Mouse (Mus musculus): ENCODE data around the gene Pbx3. TPM values are rescaled to one million over a fixed set of nuclear protein-coding genes. Genes with fewer than 3 reads are reported as not detected.

The Pbx3 gene
- polyA plus RNA-seq, 1 experiment from 2014 or later: 92.9 TPM

GRCm38 (mm10) chr2:34153336-34153735, 219.6 kb downstream of the Pbx3 start:
- Histone ChIP-seq H3K27me3 (replicated peaks) (no peaks in the 10 kb centered on the region), H3K4me2 (replicated peaks) (no peak overlapping the region), H3K9me3 (no peaks in the 10 kb centered on the region), H3K4me1 (peaks cover 10% of the 10 kb centered on the region; the same call in 1 of the 2 replicates), H3K36me3 (no peaks in the 10 kb centered on the region), H3K27ac (no peak overlapping the region), H3K4me3 (no peak overlapping the region), H3K9ac (no peak overlapping the region)
- no peak for ATAC-seq (ENCODE audit: low FRiP score, low read depth)
- WGBS: 68% methylated on average over 6 of the region's 6 CpGs

- H3K36me3 ChIP-seq: no peaks in the 10 kb centered on the region
- ATAC-seq (ENCODE audit: low FRiP score, low read depth): no peak
- H3K9me3 ChIP-seq: no peaks in the 10 kb centered on the region
- 89% methylated on average over 4 of the region's 4 CpGs for WGBS
- 0 out of 2 replicates have a peak, but pooled peaks cover 4% of the 10 kb centered on the region for H3K4me1 ChIP-seq
- no peak overlapping the region for H3K4me2 ChIP-seq (replicated peaks)
- no peak overlapping the region for H3K4me3 ChIP-seq
- no peak overlapping the region for H3K27ac ChIP-seq
- H3K27me3 ChIP-seq (replicated peaks): no peaks in the 10 kb centered on the region
- H3K9ac ChIP-seq: no peak overlapping the region
Measured at GRCm38 (mm10) chr2:34150560-34150959, 222.4 kb downstream of the Pbx3 start.

GRCm38 (mm10) chr2:34148214-34148613, 224.7 kb downstream of the Pbx3 start:
- Histone ChIP-seq H3K4me3 (no peak overlapping the region), H3K36me3 (no peaks in the 10 kb centered on the region), H3K9ac (no peak overlapping the region), H3K4me1 (no peaks in the 10 kb centered on the region), H3K9me3 (no peaks in the 10 kb centered on the region), H3K27me3 (replicated peaks) (no peaks in the 10 kb centered on the region), H3K27ac (no peak overlapping the region), H3K4me2 (replicated peaks) (no peak overlapping the region)
- ATAC-seq (ENCODE audit: low FRiP score, low read depth): no peak
- WGBS: 86% methylated on average over 7 of the region's 7 CpGs

- Histone ChIP-seq H3K9me3 (no peaks in the 10 kb centered on the region), H3K27ac (no peak overlapping the region), H3K9ac (no peak overlapping the region), H3K4me3 (no peak overlapping the region), H3K4me1 (no peaks in the 10 kb centered on the region), H3K4me2 (replicated peaks) (no peak overlapping the region), H3K27me3 (replicated peaks) (no peaks in the 10 kb centered on the region), H3K36me3 (no peaks in the 10 kb centered on the region)
- ATAC-seq (ENCODE audit: low FRiP score, low read depth): no peak
- WGBS: 71% methylated on average over 14 of the region's 14 CpGs
Measured at GRCm38 (mm10) chr2:34147476-34147875, 225.5 kb downstream of the Pbx3 start.

GRCm38 (mm10) chr2:34147036-34147435, 225.9 kb downstream of the Pbx3 start:
- Histone ChIP-seq H3K4me1 (no peaks in the 10 kb centered on the region), H3K27me3 (replicated peaks) (no peaks in the 10 kb centered on the region), H3K4me2 (replicated peaks) (no peak overlapping the region), H3K4me3 (no peak overlapping the region), H3K9me3 (no peaks in the 10 kb centered on the region), H3K27ac (no peak overlapping the region), H3K36me3 (no peaks in the 10 kb centered on the region), H3K9ac (no peak overlapping the region)
- WGBS: 35% methylated on average over 4 of the region's 4 CpGs
- no peak for ATAC-seq (ENCODE audit: low FRiP score, low read depth)

- Histone ChIP-seq H3K9ac (no peak overlapping the region), H3K9me3 (no peaks in the 10 kb centered on the region), H3K27ac (no peak overlapping the region), H3K36me3 (no peaks in the 10 kb centered on the region), H3K27me3 (replicated peaks) (no peaks in the 10 kb centered on the region), H3K4me2 (replicated peaks) (no peak overlapping the region), H3K4me1 (no peaks in the 10 kb centered on the region), H3K4me3 (no peak overlapping the region)
- WGBS: 85% methylated on average over 1 of the region's 1 CpGs
- ATAC-seq (ENCODE audit: low FRiP score, low read depth): no peak
Measured at GRCm38 (mm10) chr2:34146431-34146830, 226.5 kb downstream of the Pbx3 start.

- Histone ChIP-seq H3K4me3 (no peak overlapping the region), H3K27ac (no peak overlapping the region), H3K9ac (no peak overlapping the region), H3K4me1 (no peaks in the 10 kb centered on the region; the same call in 1 of the 2 replicates), H3K27me3 (replicated peaks) (no peaks in the 10 kb centered on the region), H3K36me3 (no peaks in the 10 kb centered on the region), H3K4me2 (replicated peaks) (no peak overlapping the region), H3K9me3 (no peaks in the 10 kb centered on the region)
- WGBS: 84% methylated on average over 5 of the region's 5 CpGs
- ATAC-seq (ENCODE audit: low FRiP score, low read depth): no peak
Measured at GRCm38 (mm10) chr2:34139470-34140158, 233.3 kb downstream of the Pbx3 start.

GRCm38 (mm10) chr2:34135316-34135715, 237.6 kb downstream of the Pbx3 start:
- no peak for ATAC-seq (ENCODE audit: low FRiP score, low read depth)
- no peaks in the 10 kb centered on the region for H3K27me3 ChIP-seq (replicated peaks)

GRCm38 (mm10) chr2:34132751-34133150, 240.2 kb downstream of the Pbx3 start:
- 92% methylated on average over 1 of the region's 1 CpGs for WGBS
- no peaks in the 10 kb centered on the region for H3K9me3 ChIP-seq
- peaks cover 8% of the 10 kb centered on the region for H3K4me1 ChIP-seq
- H3K27ac ChIP-seq: no peak overlapping the region
- H3K4me2 ChIP-seq (replicated peaks): no peak overlapping the region
- no peak overlapping the region for H3K9ac ChIP-seq
- ATAC-seq (ENCODE audit: low FRiP score, low read depth): no peak
- H3K4me3 ChIP-seq: no peak overlapping the region
- no peaks in the 10 kb centered on the region for H3K36me3 ChIP-seq
- H3K27me3 ChIP-seq (replicated peaks): no peaks in the 10 kb centered on the region

More at GRCm38 (mm10) chr2:34135316-34135715, 237.6 kb downstream of the Pbx3 start:
- H3K4me1 ChIP-seq: no peaks in the 10 kb centered on the region; the same call in 1 of the 2 replicates
- no peak overlapping the region for H3K9ac ChIP-seq
- no peak overlapping the region for H3K27ac ChIP-seq
- WGBS: 56% methylated on average over 7 of the region's 7 CpGs
- H3K9me3 ChIP-seq: no peaks in the 10 kb centered on the region
- H3K4me2 ChIP-seq (replicated peaks): no peak overlapping the region
- H3K4me3 ChIP-seq: no peak overlapping the region
- no peaks in the 10 kb centered on the region for H3K36me3 ChIP-seq

GRCm38 (mm10) chr2:34129674-34130267, 243.2 kb downstream of the Pbx3 start:
- no peak overlapping the region for H3K9ac ChIP-seq
- H3K4me1 ChIP-seq: peaks cover 8% of the 10 kb centered on the region; the same call in 1 of the 2 replicates
- no peaks in the 10 kb centered on the region for H3K36me3 ChIP-seq
- 66% methylated on average over 13 of the region's 13 CpGs for WGBS
- H3K4me3 ChIP-seq: no peak overlapping the region
- no peak overlapping the region for H3K4me2 ChIP-seq (replicated peaks)
- no peaks in the 10 kb centered on the region for H3K9me3 ChIP-seq
- H3K27me3 ChIP-seq (replicated peaks): no peaks in the 10 kb centered on the region
- no peak overlapping the region for H3K27ac ChIP-seq
- ATAC-seq (ENCODE audit: low FRiP score, low read depth): 0 out of 2 replicates have a peak, but pooled peaks have one; percentile 4

GRCm38 (mm10) chr2:34127871-34128270, 245.1 kb downstream of the Pbx3 start:
- WGBS: 86% methylated on average over 1 of the region's 1 CpGs
- Histone ChIP-seq H3K27me3 (replicated peaks) (no peaks in the 10 kb centered on the region), H3K27ac (no peak overlapping the region), H3K4me3 (no peak overlapping the region), H3K4me1 (peaks cover 16% of the 10 kb centered on the region), H3K9me3 (no peaks in the 10 kb centered on the region), H3K36me3 (no peaks in the 10 kb centered on the region), H3K4me2 (replicated peaks) (no peak overlapping the region), H3K9ac (no peak overlapping the region)
- ATAC-seq (ENCODE audit: low FRiP score, low read depth): no peak

- H3K9ac ChIP-seq: no peak overlapping the region
- H3K4me1 ChIP-seq: peaks cover 8% of the 10 kb centered on the region
- no peak overlapping the region for H3K27ac ChIP-seq
- H3K27me3 ChIP-seq (replicated peaks): no peaks in the 10 kb centered on the region
- no peaks in the 10 kb centered on the region for H3K36me3 ChIP-seq
- H3K9me3 ChIP-seq: no peaks in the 10 kb centered on the region
- H3K4me2 ChIP-seq (replicated peaks): no peak overlapping the region
- H3K4me3 ChIP-seq: no peak overlapping the region
- no peak for ATAC-seq (ENCODE audit: low FRiP score, low read depth)
- WGBS: 61% methylated on average over 12 of the region's 12 CpGs
Measured at GRCm38 (mm10) chr2:34123896-34124295, 249.0 kb downstream of the Pbx3 start.

Data from neural tube, embryonic 12.5 days (tissue).